Mouse (Mus musculus) embryonic fibroblast, embryonic 13.5 days (primary cell): ENCODE data around the gene Slc39a11.

Experiments
- CTCF ChIP-seq: IDR thresholded peaks from 2 replicates; pipeline ENCODE4 v1.5.1; 2011; ENCODE audit warnings: mild to moderate bottlenecking, control low read depth, low read length, moderate library complexity, borderline replicate concordance; ENCODE audit not compliant: insufficient read depth
- POLR2A ChIP-seq: IDR thresholded peaks from 2 replicates; pipeline ENCODE4 v1.6.1; 2011; ENCODE audit warnings: low read depth, mild to moderate bottlenecking, control low read depth, low read length, moderate library complexity

- TF ChIP-seq CTCF: no peak
- TF ChIP-seq POLR2A: no peak
Observed at GRCm38 (mm10) chr11:113475491-113475890, 174.4 kb downstream of the Slc39a11 start.
